Mouse (Mus musculus) embryo, embryonic 9.5 days (tissue): ENCODE data around the gene Slc47a1.

Experiments
- DNase-seq: peaks from one replicate; pipeline ENCODE4 v3.0.0-alpha.2; 2017; ENCODE audit errors: extremely low spot score

The Slc47a1 gene

GRCm38 (mm10) chr11:61378651-61379050, 506 bp upstream of the Slc47a1 start:
- no peak for DNase-seq

DNA sequence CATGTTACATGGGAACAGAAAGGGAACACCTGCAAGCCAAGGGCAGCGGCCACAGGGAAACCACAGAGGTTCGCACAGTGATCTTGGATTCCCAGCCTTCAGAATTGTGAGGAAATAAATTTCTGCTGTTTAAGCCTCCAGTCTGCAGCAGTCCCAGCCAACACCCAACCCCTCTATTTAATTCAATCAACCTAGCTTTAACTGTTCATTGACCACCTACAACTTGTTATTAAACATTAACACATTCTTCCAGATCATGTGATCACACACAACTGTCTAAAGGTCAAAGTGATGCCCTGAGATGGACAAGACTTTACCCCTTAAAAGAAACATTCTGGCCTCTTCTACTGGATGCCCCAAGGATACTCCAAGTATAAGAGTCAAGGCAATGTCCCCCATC, 9.5 kb downstream of the Slc47a1 start:
- DNase-seq: no peak

- DNase-seq: no peak
Measured at GRCm38 (mm10) chr11:61366517-61367273, 11.4 kb downstream of the Slc47a1 start.

GRCm38 (mm10) chr11:61365938-61366337, 12.2 kb downstream of the Slc47a1 start:
- no peak for DNase-seq

DNA sequence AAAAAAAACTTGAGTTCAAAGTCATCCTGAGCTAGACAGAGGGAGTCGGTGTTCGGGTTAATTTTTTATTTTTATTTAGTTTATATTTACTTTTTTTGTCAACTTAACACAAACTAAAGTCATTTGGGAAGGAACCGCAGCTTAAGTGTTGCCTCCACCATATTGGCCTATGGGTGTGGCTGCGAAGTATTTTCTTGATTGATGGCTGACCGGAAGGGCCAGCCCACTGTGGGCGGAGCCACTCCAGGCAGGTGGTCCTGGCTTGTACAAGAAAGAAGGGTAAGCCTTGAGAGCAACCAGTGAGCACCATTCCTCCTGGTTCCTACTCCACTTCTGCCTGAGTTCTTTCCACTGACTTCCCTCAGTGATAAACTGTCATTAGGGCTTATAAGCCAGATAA, 14.0 kb downstream of the Slc47a1 start:
- no peak for DNase-seq

GRCm38 (mm10) chr11:61361515-61362190, 16.5 kb downstream of the Slc47a1 start:
- no peak for DNase-seq

- no peak for DNase-seq
Measured at GRCm38 (mm10) chr11:61356600-61356999, 21.5 kb downstream of the Slc47a1 start.

- DNase-seq: no peak
Measured at GRCm38 (mm10) chr11:61356111-61356510, 22.0 kb downstream of the Slc47a1 start.

DNA sequence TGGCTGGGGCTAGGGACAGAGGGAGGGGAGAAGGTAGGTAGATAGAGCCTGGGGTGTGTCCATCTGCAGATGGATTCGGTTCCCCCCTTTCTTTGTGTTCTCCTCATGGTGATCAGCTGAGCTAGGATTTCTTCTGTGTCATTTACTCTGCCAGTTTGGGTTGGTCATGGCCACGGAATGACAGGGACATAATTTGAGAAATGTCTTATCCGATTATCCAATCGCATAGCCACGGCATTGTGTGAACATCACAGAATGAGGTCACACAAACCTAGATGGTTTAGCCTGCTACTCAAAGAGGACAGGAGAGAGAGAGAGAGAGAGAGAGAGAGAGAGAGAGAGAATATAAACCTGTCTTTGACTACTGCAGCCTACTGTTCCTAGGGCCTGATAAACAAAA, 22.8 kb downstream of the Slc47a1 start:
- no peak for DNase-seq

DNA sequence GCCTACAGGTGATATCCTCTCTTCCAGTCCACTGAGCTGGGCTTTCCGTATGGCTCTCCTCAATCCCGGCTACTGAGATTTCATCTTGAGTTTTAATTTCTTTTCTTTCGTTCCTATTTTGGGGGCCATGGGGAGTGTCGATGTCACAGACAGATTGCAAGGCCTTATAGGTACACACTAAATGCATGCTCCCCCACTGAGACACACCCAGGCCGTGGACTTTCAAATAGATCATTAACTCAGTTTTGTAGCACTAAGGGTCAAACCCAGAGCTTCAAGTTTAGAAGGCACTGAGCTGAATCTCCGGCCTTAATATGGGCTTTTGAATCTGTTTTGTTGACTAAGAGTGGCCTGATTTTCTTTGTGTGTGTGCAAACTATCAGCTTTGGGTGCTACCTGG, 23.8 kb downstream of the Slc47a1 start:
- no peak for DNase-seq

- DNase-seq: no peak
Measured at GRCm38 (mm10) chr11:61353038-61353437, 25.1 kb downstream of the Slc47a1 start.

- no peak for DNase-seq
Measured at GRCm38 (mm10) chr11:61352138-61352651, 25.9 kb downstream of the Slc47a1 start.

GRCm38 (mm10) chr11:61349337-61349736, 28.8 kb downstream of the Slc47a1 start:
- peak; percentile 40 for DNase-seq

DNA sequence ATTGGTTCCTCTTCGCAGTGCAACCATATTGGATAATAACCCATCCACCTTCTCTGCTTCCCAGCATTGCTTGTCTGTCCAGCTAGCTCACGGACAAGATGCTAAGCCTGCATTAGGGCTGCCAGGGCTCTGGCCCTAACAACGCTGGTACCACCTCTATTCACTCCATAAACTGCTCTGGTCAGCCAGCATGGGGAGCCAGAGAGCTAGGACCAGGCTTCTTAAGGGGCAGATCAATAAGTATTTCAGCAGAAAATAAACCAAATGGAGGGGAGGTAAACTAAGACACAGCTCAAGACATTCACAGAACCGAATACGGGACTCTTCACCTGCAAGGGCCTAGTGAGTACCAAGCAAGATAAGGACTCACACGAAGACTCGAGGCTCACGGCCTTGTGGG, 32.0 kb downstream of the Slc47a1 start:
- no peak for DNase-seq

GRCm38 (mm10) chr11:61342505-61343420, 35.4 kb downstream of the Slc47a1 start, which contains the start of gene Slc47a2:
TSS of gene Slc47a2 (minus strand) at chr11:61342860.
- DNase-seq: peak; percentile 60

DNA sequence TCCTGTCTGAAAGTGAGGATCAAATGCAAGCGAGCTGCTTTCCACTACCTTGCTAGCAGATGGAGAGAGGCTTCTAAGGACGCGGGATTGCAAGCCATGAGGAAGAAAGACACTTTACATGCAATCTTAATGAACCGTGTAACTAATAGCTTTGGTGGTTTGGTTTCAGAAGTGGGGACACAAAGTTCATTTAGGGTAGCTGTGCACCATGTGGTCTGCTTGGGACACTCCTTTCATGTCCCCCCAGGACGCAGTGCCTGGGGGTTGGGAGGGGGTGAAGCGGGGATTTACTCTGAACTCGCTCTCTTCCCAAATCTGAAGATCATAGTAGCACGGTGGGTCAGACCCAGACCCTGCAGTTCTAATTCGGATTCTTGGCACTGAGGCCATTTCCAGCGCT, 36.2 kb downstream of the Slc47a1 start:
- DNase-seq: no peak

DNA sequence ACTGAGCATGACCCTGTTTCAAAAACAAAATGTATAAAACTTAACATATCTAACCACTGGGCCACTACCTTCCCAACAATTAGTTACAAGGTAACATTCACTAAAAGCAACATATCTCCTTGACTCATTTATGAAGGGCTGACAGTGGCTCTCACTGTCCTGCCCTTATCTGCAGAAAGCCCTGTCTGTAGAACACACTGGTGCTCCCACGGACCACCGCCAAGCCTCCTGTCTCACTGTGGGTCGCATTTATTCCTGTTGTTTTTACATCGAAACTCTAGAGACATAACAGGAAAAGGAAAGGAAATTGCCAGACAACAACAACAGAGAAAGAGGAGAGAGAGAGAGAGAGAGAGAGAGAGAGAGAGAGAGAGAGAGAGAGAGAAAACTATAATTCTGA, 36.9 kb downstream of the Slc47a1 start:
- DNase-seq: no peak

DNA sequence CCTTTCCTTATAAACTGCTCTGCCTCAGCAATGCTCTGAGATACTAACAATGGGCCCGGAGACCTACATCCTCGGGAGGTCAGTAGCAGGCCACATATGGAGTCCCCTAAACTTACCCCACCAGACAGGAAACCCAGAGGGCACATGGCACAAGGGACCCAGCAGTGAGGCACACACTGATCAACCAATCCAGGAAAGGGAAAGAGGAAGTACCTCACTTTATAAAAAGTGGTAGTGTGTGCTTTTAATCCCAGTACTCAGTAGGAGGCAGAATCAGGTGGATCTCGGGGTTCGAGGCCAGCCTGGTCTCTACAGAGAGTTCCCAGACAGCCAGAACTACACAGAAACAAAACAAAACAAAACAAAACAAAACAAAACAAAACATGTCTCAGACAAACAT, 37.8 kb downstream of the Slc47a1 start:
- no peak for DNase-seq

DNA sequence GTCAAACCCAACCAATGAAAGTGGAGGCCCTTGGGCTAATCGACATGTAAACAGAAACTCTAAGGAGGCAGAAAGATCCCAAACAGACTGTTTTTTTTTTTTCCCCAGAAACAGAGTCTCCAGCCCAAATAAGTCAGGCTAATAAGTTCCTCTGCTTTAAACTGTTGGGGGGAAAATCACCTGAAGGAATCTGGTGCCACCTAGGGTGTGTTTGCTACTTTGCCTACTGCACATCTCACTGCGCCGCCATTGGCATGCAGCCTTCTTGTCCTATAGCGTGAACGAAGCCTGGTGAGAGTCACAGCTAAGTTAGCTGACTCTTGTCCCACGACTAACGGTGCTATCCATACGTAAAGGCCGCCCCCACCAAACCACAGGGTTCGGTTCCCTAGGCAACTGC, 40.6 kb downstream of the Slc47a1 start:
- no peak for DNase-seq

- DNase-seq: no peak
Measured at GRCm38 (mm10) chr11:61320904-61321687, 57.0 kb downstream of the Slc47a1 start.

DNA sequence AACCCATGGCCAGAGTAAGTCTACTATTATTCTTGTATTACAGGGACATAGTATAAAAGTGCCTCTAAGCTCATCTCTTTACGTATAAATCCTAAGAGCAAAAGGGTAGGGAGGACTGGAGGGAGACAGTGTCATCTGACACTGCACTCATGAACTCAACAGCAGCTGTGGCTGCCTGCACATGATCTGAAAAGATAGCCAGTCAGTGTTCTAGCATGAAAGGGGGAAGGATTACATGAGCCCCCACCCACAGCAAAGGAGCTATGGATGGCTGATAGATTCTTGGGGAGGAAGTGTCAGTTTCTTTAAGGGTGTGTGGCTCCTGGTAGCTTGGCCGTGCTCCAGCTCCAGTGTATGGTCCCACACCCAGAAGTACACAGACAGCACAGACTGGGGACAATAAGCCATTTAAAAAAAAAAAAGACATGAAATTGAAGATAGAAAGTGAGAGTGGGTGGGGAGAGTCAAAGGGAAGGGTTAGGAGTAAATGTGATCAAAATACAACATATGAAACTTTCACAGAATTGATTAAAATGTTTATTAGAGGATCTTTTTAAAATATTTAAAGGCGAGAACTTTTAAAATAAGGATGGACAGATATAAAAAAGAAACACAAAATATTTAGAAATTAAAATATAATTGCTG, 58.1 kb downstream of the Slc47a1 start:
- no peak for DNase-seq
